Mouse (Mus musculus) brown adipose tissue, adult 24 weeks (tissue): ENCODE data around the gene Ppp1ca. TPM values are rescaled to one million over a fixed set of nuclear protein-coding genes. Genes with fewer than 3 reads are reported as not detected.

Experiments
- H3K27ac ChIP-seq: fragments of 200-500 bp; replicated peaks from 2 replicates; pipeline ENCODE4 v1.5.1; 2012; ENCODE audit warnings: low read depth, mild to moderate bottlenecking, low read length
- H3K4me1 ChIP-seq: fragments of 200-500 bp; 2 replicates; pipeline ENCODE4 v1.6.1; 2012; ENCODE audit warnings: low read length, mixed read lengths; ENCODE audit not compliant: control insufficient read depth, insufficient read depth, insufficient read length
- H3K4me3 ChIP-seq: fragments of 200-500 bp; 2 replicates; pipeline ENCODE4 v1.5.1; 2012; ENCODE audit warnings: low read depth, mild to moderate bottlenecking, low read length, moderate library complexity; ENCODE audit not compliant: insufficient read depth
- polyA plus RNA-seq: library from polyadenylated mRNA; stranded (reverse); fragments of >200 nt; gene quantifications from 2 replicates; pipeline ENCODE4 v1.2.4, GENCODE M21; 2012; ENCODE audit not compliant: missing spikeins, insufficient read depth, insufficient read length

Ppp1ca gene
- polyA plus RNA-seq, 1 experiment, result 309 TPM

DNA sequence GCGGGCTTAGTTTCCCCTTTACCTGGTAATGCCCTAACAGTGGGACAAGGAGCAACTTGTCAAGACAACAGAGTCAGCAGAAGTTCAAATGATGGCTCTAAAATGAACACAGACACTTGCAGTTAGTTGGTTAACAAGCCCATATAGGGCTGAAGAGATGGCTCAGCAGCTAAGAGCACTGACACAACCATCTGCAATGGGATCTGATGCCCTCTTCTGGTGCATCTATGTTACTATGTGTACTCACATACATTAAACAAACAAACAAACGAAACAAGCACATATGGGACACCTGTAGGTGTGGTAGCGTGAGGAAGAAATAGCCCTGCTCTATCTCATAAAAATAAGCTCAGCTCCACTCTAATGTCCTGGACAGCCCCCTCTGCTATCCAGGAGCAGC is 50.6 kb downstream of the Ppp1ca start:
- Histone ChIP-seq H3K27ac (no peak overlapping the region), H3K4me1 (no peaks in the 10 kb centered on the region), H3K4me3 (no peak overlapping the region)

DNA sequence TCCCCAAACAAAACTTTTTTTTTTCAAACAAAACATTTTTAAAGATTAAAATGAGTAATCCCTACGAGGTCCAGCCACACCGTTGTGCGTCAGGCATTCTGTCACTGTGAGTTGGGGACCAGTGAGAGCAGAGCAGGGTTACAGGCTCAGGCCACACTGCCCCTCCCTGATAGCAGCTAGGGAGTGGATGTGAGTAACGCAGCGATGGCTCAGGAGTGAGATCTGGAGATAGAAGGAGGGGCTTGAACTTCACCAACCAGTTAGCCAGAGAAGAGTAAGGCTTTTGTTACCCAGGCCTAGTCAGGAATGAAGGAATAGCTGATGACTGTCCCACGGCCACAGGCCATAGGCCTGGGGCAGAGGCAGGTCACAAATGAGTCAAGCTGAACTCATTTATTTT is 52.9 kb downstream of the Ppp1ca start:
- Histone ChIP-seq H3K27ac (no peak overlapping the region), H3K4me3 (no peak overlapping the region), H3K4me1 (no peaks in the 10 kb centered on the region)

Other genes starting within 250 kb of the Ppp1ca start
- gene Aldh3b3, start 233.4 kb upstream of the Ppp1ca start, polyA plus RNA-seq, result not detected in 2 replicates
- 6.9 and 13.4 TPM in 2 replicates for gene Aldh3b2, start 219.7 kb upstream of the Ppp1ca start, polyA plus RNA-seq
- 33.3 and 40.6 TPM in 2 replicates for gene Acy3, start 205.5 kb upstream of the Ppp1ca start, polyA plus RNA-seq
- not detected in 2 replicates for gene Tbx10, start 199.3 kb upstream of the Ppp1ca start, polyA plus RNA-seq
- 24.5 and 49.5 TPM in 2 replicates for gene Nudt8, start 191.5 kb upstream of the Ppp1ca start, polyA plus RNA-seq
- not detected in 2 replicates for gene Gm49405, start 191.4 kb upstream of the Ppp1ca start, polyA plus RNA-seq
- 1.1 and 1.8 TPM in 2 replicates for gene Doc2g, start 188.8 kb upstream of the Ppp1ca start, polyA plus RNA-seq
- gene Ndufv1, start 179.3 kb upstream of the Ppp1ca start, polyA plus RNA-seq, result 1,127 and 1,213 TPM in 2 replicates
- gene Gstp1, start 154.1 kb upstream of the Ppp1ca start, polyA plus RNA-seq, result 362 and 451 TPM in 2 replicates
- 14.8 and 26.0 TPM in 2 replicates for gene Gstp2, start 146.0 kb upstream of the Ppp1ca start, polyA plus RNA-seq
- gene Gstp3, start 132.5 kb upstream of the Ppp1ca start, polyA plus RNA-seq, result 2.3 and 4.2 TPM in 2 replicates
- gene Cabp2, start 110.5 kb upstream of the Ppp1ca start, polyA plus RNA-seq, result not detected in 2 replicates
- 78.5 and 101 TPM in 2 replicates for gene Cdk2ap2, start 94.9 kb upstream of the Ppp1ca start, polyA plus RNA-seq
- 14.8 and 17.2 TPM in 2 replicates for gene Pitpnm1, start 92.1 kb upstream of the Ppp1ca start, polyA plus RNA-seq
- 62.7 and 65.2 TPM in 2 replicates for gene Aip, start 66.2 kb upstream of the Ppp1ca start, polyA plus RNA-seq
- not detected in 2 replicates for gene Gpr152, start 52.3 kb upstream of the Ppp1ca start, polyA plus RNA-seq
- not detected in 2 replicates for gene Cabp4, start 48.0 kb upstream of the Ppp1ca start, polyA plus RNA-seq
- gene Coro1b, start 43.4 kb upstream of the Ppp1ca start, polyA plus RNA-seq, result 103 and 112 TPM in 2 replicates
- 1.3 and 3.3 TPM in 2 replicates for gene Ptprcap, start 38.5 kb upstream of the Ppp1ca start, polyA plus RNA-seq
- gene Rps6kb2, start 28.7 kb upstream of the Ppp1ca start, polyA plus RNA-seq, result 17.2 and 17.7 TPM in 2 replicates
- gene Carns1, start 16.6 kb upstream of the Ppp1ca start, polyA plus RNA-seq, result 2.1 and 3.1 TPM in 2 replicates
- gene Tbc1d10c, start 781 bp upstream of the Ppp1ca start, polyA plus RNA-seq, result 0.83 TPM in 1 of 2 replicates, not detected in the other
- 4.4 and 7.6 TPM in 2 replicates for gene Rad9a, start 9.6 kb downstream of the Ppp1ca start, polyA plus RNA-seq
- gene Clcf1, start 22.2 kb downstream of the Ppp1ca start, polyA plus RNA-seq, result not detected in 2 replicates
- not detected in 2 replicates for gene AC109138.7, start 22.3 kb downstream of the Ppp1ca start, polyA plus RNA-seq
- gene Pold4, start 39.8 kb downstream of the Ppp1ca start, polyA plus RNA-seq, result 63.7 and 81.4 TPM in 2 replicates
- 3.3 and 4.8 TPM in 2 replicates for gene Ssh3, start 77.1 kb downstream of the Ppp1ca start, polyA plus RNA-seq
- 0.87 TPM in 1 of 2 replicates, not detected in the other for gene Ankrd13d, start 91.1 kb downstream of the Ppp1ca start, polyA plus RNA-seq
- gene Grk2, start 114.2 kb downstream of the Ppp1ca start, polyA plus RNA-seq, result 30.7 and 35.9 TPM in 2 replicates
- 18.9 and 20.6 TPM in 2 replicates for gene Kdm2a, start 206.2 kb downstream of the Ppp1ca start, polyA plus RNA-seq
- 4.3 and 4.5 TPM in 2 replicates for gene Rhod, start 247.4 kb downstream of the Ppp1ca start, polyA plus RNA-seq